Mouse (Mus musculus) heart, adult 2 months (tissue): ENCODE results near the gene Psmd9. TPM values are rescaled to one million over a fixed set of nuclear protein-coding genes. Genes with fewer than 3 reads are reported as not detected.

Experiments
- DNase-seq, 2 experiments: peaks; one replicate each; pipeline ENCODE4 v3.0.0; 2021
- H3K27ac ChIP-seq: fragments of 200-600 bp; 2 replicates; pipeline ENCODE4 v1.8.1; 2022
- H3K27me3 ChIP-seq: fragments of 200-500 bp; 2 replicates; pipeline ENCODE4 v1.6.1; 2012; ENCODE audit warnings: mild to moderate bottlenecking, low read length, inconsistent platforms, mixed read lengths; ENCODE audit not compliant: control insufficient read depth, insufficient read depth
- H3K36me3 ChIP-seq: fragments of 200-500 bp; 2 replicates; pipeline ENCODE4 v1.6.1; 2012; ENCODE audit warnings: low read length, inconsistent platforms; ENCODE audit not compliant: control insufficient read depth, insufficient read depth
- H3K4me1 ChIP-seq: fragments of 200-500 bp; 2 replicates; pipeline ENCODE4 v1.6.1; 2011; ENCODE audit warnings: low read length; ENCODE audit not compliant: control insufficient read depth, insufficient read depth
- H3K4me3 ChIP-seq: fragments of 200-600 bp; 2 replicates; pipeline ENCODE4 v1.8.1; 2022
- H3K79me2 ChIP-seq: fragments of 200-500 bp; replicated peaks from 2 replicates; pipeline ENCODE4 v1.6.1; 2012; ENCODE audit warnings: mild to moderate bottlenecking, inconsistent platforms, low read length, moderate library complexity, mixed read lengths; ENCODE audit not compliant: control insufficient read depth, insufficient read depth
- H3K9ac ChIP-seq: fragments of 200-500 bp; 2 replicates; pipeline ENCODE4 v1.6.1; 2012; ENCODE audit warnings: low read depth, mild to moderate bottlenecking, control low read depth, inconsistent platforms, low read length, mixed read lengths
- CTCF ChIP-seq: fragments of 200-600 bp; IDR thresholded peaks from 2 replicates; pipeline ENCODE4 v1.8.1; 2022; ENCODE audit warnings: antibody characterized with exemption, mild to moderate bottlenecking, moderate library complexity
- EP300 ChIP-seq: fragments of 200-500 bp; IDR thresholded peaks from 2 replicates; pipeline ENCODE4 v1.6.1; 2011; ENCODE audit warnings: low read depth, low read length, control low read depth; ENCODE audit not compliant: insufficient read depth
- POLR2A ChIP-seq: fragments of 200-500 bp; IDR thresholded peaks from 2 replicates; pipeline ENCODE4 v1.6.1; 2011; ENCODE audit warnings: mild to moderate bottlenecking, low read depth, low read length, control low read depth; ENCODE audit not compliant: insufficient read depth
- WGBS: fragments of 180-500 bp; shearing (Covaris S2); methylation state at CpG from one replicate; pipeline ENCODE4 v1.1.7; 2018; 5-methylcytosine and 5-hydroxymethylcytosine counted together
- intact Hi-C: fragments of 180-260 bp; cut with DNase I; formaldehyde crosslinking; loops from one replicate; pipeline ENCODE4 v1.15.1; 2025
- polyA plus RNA-seq: library from polyadenylated mRNA; depleted of rRNA; stranded (reverse); fragments of >200 nt; gene quantifications from 2 replicates; pipeline ENCODE4 v1.2.3, GENCODE M21; 2012
- total RNA-seq, 2 experiments: library from RNA; stranded (reverse); gene quantifications; 2 replicates each; pipeline ENCODE4 v1.2.3; 2021

Psmd9 gene
- total and polyA plus RNA-seq, 3 experiments: 13.3 to 16.4 (median 14.8) TPM

DNA sequence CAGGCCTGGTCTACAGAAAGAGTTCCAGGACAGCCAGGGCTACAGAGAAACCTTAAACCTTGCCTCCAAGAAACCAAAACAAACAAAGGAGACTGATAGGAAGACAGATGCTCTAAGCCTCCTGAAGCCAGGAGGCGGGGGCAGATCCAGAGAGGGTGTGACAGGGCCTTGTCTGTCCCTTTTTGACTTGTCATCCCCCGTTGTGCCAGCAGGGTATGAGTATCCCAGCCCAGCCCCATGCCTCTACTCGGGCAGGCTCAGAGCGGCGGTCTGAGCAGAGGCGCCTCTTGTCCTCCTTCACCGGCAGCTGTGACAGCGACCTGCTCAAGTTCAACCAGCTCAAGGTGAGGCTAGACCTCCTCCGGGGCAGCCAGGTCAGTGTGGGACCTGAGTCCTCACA lies 6.3 kb upstream of the Psmd9 start:
- TF ChIP-seq CTCF (no peak), EP300 (no peak), POLR2A (no peak)
- intact Hi-C loops: no loop called here
- WGBS: 76% methylated on average over 9 of the region's 9 CpGs
- Histone ChIP-seq H3K27me3 (no peaks in the 10 kb centered on the region), H3K4me3 (no peak overlapping the region), H3K27ac (no peak overlapping the region), H3K4me1 (no peaks in the 10 kb centered on the region), H3K9ac (no peak overlapping the region), H3K36me3 (no peaks in the 10 kb centered on the region), H3K79me2 (no peaks in the 10 kb centered on the region)
- no peak for DNase-seq

DNA sequence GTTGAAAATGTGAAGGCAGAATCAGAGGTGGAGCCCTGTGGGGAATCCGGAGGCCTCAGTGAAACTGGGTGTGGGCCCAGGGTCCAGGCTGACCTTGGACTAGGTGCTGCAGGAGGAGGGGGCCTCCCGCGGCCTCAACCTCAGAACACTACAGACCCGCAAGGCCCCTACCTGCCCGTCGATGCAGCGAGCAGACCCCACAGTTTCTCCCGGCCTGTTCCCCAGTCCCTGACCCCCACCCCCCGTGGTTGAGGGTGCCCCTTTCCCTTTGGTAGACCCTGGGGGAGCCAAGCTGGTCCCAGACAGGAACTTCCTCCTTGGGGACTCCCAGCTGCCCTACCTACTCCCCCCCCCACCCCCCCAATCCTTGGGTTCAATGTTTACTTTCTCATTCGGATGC lies 2.8 kb upstream of the Psmd9 start:
- 86% methylated on average over 10 of the region's 10 CpGs for WGBS
- H3K4me1 ChIP-seq: no peaks in the 10 kb centered on the region
- TF ChIP-seq CTCF (no peak), EP300 (no peak), POLR2A (no peak)
- H3K9ac ChIP-seq: no peak overlapping the region
- intact Hi-C loops: no loop called here
- H3K4me3 ChIP-seq: no peak overlapping the region
- H3K27me3 ChIP-seq: no peaks in the 10 kb centered on the region
- H3K36me3 ChIP-seq: no peaks in the 10 kb centered on the region
- DNase-seq: no peak
- no peaks in the 10 kb centered on the region for H3K79me2 ChIP-seq
- H3K27ac ChIP-seq: no peak overlapping the region

GRCm38 (mm10) chr5:123167591-123167990 lies 1.6 kb upstream of the Psmd9 start:
- intact Hi-C loops: no loop called here

DNA sequence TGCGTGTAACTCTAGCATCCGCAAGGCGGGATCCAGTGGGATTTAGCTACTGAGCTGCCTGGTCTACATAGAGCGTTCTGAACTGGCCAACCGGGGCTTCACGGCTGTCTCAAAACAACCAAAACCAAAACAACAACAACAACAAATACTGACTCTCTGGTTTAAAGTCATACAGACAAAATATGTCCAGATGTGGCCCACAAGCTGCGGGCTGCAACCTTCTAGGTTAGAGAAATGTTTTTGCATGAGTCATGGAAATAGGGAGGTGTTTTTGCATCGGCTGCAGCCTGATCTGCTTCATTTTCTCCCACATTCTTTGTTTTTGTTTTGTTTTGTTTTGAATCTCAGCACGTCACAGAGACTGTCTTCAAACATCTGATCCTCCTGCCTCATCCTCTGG lies 1.2 kb downstream of the Psmd9 start:
- H3K4me3 ChIP-seq: no peak overlapping the region
- 68% methylated on average over 9 of the region's 9 CpGs for WGBS

More at GRCm38 (mm10) chr5:123167591-123167990, 1.6 kb upstream of the Psmd9 start:
- no peak for DNase-seq
- H3K79me2 ChIP-seq: no peaks in the 10 kb centered on the region
- H3K36me3 ChIP-seq: no peaks in the 10 kb centered on the region
- no peak overlapping the region for H3K9ac ChIP-seq
- H3K4me1 ChIP-seq: no peaks in the 10 kb centered on the region; the same call in 1 of the 2 replicates
- 66% methylated on average over 5 of the region's 5 CpGs for WGBS
- no peak for TF ChIP-seq POLR2A
- no peak for TF ChIP-seq EP300
- TF ChIP-seq CTCF: no peak
- H3K27me3 ChIP-seq: no peaks in the 10 kb centered on the region
- no peak overlapping the region for H3K4me3 ChIP-seq
- no peak overlapping the region for H3K27ac ChIP-seq

DNA sequence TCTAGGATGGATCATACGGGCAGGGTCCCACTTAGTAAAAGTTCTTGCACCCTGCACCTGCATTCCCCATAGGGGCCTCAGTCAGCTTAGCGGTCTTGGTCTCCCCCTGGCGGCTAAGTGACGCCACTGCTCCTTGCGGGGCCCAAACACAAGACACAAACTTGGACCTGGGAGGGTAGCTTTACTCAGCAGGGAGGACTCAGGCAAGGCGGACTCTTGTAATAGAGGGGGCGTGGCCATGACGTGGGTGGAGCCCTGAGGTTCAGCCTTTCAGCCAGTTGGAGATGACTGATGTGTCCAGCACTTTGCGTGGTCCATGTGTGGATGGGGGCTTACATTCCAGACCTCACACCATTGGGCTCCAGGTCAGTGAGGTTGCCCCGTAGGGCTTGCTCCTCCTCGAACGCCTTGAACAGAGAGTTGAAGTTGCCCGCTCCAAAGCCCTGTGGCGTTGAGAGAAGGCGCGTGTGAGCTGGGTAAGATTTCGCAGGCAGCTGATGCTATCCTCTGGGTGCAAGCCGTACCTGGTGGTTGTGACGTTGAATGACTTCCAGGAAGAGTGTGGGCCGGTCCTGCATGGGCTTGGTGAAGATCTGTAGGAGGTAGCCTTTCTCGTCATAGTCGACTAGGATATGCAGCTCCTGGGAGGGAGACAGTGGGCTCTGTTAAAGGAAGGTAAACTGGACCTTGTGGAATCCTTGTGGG lies 2.6 kb downstream of the Psmd9 start:
- Histone ChIP-seq H3K27me3 (no peaks in the 10 kb centered on the region), H3K4me1 (no peaks in the 10 kb centered on the region; the same call in 1 of the 2 replicates), H3K36me3 (no peaks in the 10 kb centered on the region), H3K4me3 (no peak overlapping the region), H3K9ac (no peak overlapping the region), H3K79me2 (no peaks in the 10 kb centered on the region), H3K27ac (no peak overlapping the region)
- 16% methylated on average over 22 of the region's 22 CpGs for WGBS
- intact Hi-C loops: loop anchor here (1.0 kb wide), 2 partner anchors 54 to 107 kb away; no protein-coding TSS in a partner anchor
- peak; percentile 76 to 86 for DNase-seq
- no peak; the same call in 1 of the 2 replicates for TF ChIP-seq CTCF
- 0 out of 2 replicates have a peak, but pooled peaks have one; percentile 58 for TF ChIP-seq EP300

More for the DNA sequence above, 1.2 kb downstream of the Psmd9 start:
- H3K27ac ChIP-seq: no peak overlapping the region
- no peaks in the 10 kb centered on the region for H3K79me2 ChIP-seq
- TF ChIP-seq EP300: no peak
- no peak for TF ChIP-seq POLR2A
- TF ChIP-seq CTCF: no peak
- H3K36me3 ChIP-seq: no peaks in the 10 kb centered on the region
- no peak overlapping the region for H3K9ac ChIP-seq
- H3K27me3 ChIP-seq: no peaks in the 10 kb centered on the region
- H3K4me1 ChIP-seq: no peaks in the 10 kb centered on the region; the same call in 1 of the 2 replicates
- intact Hi-C loops: no loop called here
- no peak for DNase-seq

DNA sequence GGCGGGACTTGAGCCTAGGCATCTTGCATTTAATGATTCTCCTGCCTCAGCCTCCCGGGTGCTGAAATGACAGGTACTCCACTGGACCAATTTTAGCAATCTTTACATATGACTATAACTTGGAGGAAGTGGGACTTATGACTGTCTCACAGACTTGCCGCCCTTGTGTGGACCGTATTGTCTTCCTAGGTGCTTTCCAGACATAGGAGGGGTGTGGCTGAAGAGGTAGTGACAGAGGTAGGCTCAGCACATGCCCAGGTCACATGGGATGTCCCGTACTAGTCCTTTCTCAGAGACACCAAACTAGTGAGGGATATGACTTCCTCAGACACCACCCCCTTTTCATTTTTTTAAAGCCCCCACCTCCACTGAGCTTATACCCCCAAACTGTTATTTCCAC lies 9.6 kb downstream of the Psmd9 start:
- Histone ChIP-seq H3K4me1 (no peaks in the 10 kb centered on the region), H3K4me3 (no peak overlapping the region), H3K27ac (no peak overlapping the region), H3K27me3 (no peaks in the 10 kb centered on the region), H3K9ac (no peak overlapping the region), H3K36me3 (no peaks in the 10 kb centered on the region), H3K79me2 (no peaks in the 10 kb centered on the region)
- no peak for TF ChIP-seq EP300
- no peak for TF ChIP-seq POLR2A
- TF ChIP-seq CTCF: no peak
- DNase-seq: no peak
- intact Hi-C loops: no loop called here
- WGBS: 83% methylated on average over 5 of the region's 5 CpGs
